Mouse (Mus musculus): ENCODE data around the gene Plekhn1. TPM values are rescaled to one million over a fixed set of nuclear protein-coding genes. Genes with fewer than 3 reads are reported as not detected.
A peak's percentile ranks its signal among the peaks of the same experiment; 100 is the strongest.

Plekhn1 gene
- polyA plus RNA-seq, 1 experiment from 2014 or later = 23.9 TPM

DNA sequence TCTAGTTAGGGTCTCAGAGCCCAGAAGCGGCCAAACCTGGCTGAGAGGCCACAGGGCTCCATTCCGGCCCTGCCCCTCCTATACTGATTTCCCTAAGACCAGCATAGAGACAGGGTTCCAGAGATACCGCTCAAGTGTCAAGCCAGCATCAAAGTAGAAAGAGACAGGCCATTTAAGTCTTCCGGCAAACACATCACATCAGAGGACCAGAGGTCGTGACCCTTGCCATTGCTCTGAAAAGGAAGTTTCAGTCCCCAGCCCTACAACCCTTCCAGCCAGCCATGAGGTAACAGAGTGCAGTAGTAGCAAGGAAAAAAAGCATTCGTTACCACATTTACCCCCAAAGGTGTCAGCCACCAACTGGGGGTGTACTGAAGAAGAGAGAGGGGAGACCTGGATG is 40.3 kb downstream of the Plekhn1 start:
- no peak for ATAC-seq (ENCODE audit: low read depth)
- no peaks in the 10 kb centered on the region for H3K27me3 ChIP-seq (replicated peaks; ENCODE audit: control insufficient read depth, insufficient read depth, low read length)
- H3K9ac ChIP-seq (ENCODE audit: low read depth, low read length) = no peak overlapping the region
- peaks cover 30% of the 10 kb centered on the region for H3K4me1 ChIP-seq (ENCODE audit: control insufficient read depth, insufficient read depth, low read length)
- DNase-seq (ENCODE audit: low spot score) = no peak
- H3K9me3 ChIP-seq (ENCODE audit: control insufficient read depth, low read length) = no peaks in the 10 kb centered on the region
- H3K4me3 ChIP-seq (ENCODE audit: low read depth, low read length) = no peak overlapping the region
- 52% methylated on average over 6 of the region's 6 CpGs for WGBS
- no peak overlapping the region for H3K27ac ChIP-seq (replicated peaks; ENCODE audit: low read depth, low read length)
- 0 out of 2 replicates have a peak overlapping the region, but pooled peaks have one; percentile 98 for H3K4me2 ChIP-seq (ENCODE audit: low read depth, low read length)
- peaks cover 42% of the 10 kb centered on the region for H3K36me3 ChIP-seq (ENCODE audit: control insufficient read depth, insufficient read depth, low read length)

GRCm38 (mm10) chr4:156193906-156194305 is 40.8 kb downstream of the Plekhn1 start:
- Histone ChIP-seq H3K27ac (replicated peaks; ENCODE audit: low read depth, low read length) (no peak overlapping the region; the same call in 1 of the 2 replicates), H3K4me3 (ENCODE audit: low read depth, low read length) (no peak overlapping the region), H3K9me3 (ENCODE audit: control insufficient read depth, low read length) (no peaks in the 10 kb centered on the region), H3K4me1 (ENCODE audit: control insufficient read depth, insufficient read depth, low read length) (peaks cover 34% of the 10 kb centered on the region), H3K36me3 (ENCODE audit: control insufficient read depth, insufficient read depth, low read length) (peaks cover 42% of the 10 kb centered on the region), H3K27me3 (replicated peaks; ENCODE audit: control insufficient read depth, insufficient read depth, low read length) (no peaks in the 10 kb centered on the region), H3K9ac (ENCODE audit: low read depth, low read length) (no peak overlapping the region), H3K4me2 (ENCODE audit: low read depth, low read length) (peak overlapping the region; percentile 98; the same call in 1 of the 2 replicates)
- ATAC-seq (ENCODE audit: low read depth) = no peak
- DNase-seq (ENCODE audit: low spot score) = no peak
- WGBS = 47% methylated on average over 5 of the region's 5 CpGs

DNA sequence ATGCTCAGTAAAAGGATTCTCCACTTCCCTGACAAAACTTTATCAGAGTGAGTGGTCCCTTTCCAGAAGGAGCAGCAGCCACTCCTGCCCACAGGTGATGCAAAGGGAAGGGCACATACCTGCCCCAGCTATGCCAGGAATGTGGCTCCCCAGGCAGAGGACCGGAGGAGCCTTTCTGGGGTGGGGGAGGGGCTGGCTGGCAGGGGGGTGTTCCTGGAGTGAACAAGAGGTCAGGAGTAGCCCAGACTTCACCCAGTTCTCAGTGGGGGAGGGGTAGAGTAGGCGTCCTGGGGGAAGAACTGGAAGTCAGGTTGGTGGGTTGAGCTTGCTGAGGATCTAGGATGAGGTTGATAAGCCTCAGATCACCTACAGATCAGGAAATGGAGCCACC is 41.5 kb downstream of the Plekhn1 start:
- Histone ChIP-seq H3K4me1 (ENCODE audit: control insufficient read depth, insufficient read depth, low read length) (peaks cover 41% of the 10 kb centered on the region), H3K4me3 (ENCODE audit: low read depth, low read length) (no peak overlapping the region), H3K36me3 (ENCODE audit: control insufficient read depth, insufficient read depth, low read length) (peaks cover 42% of the 10 kb centered on the region), H3K27ac (replicated peaks; ENCODE audit: low read depth, low read length) (peak overlapping the region; percentile 72), H3K9me3 (ENCODE audit: control insufficient read depth, low read length) (no peaks in the 10 kb centered on the region), H3K4me2 (ENCODE audit: low read depth, low read length) (peak overlapping the region; percentile 21; the same call in 1 of the 2 replicates), H3K27me3 (replicated peaks; ENCODE audit: control insufficient read depth, insufficient read depth, low read length) (no peaks in the 10 kb centered on the region), H3K9ac (ENCODE audit: low read depth, low read length) (no peak overlapping the region)
- ATAC-seq (ENCODE audit: low read depth) (no peak), DNase-seq (ENCODE audit: low spot score) (peak; percentile 29)
- WGBS = 17% methylated on average over 2 of the region's 2 CpGs

DNA sequence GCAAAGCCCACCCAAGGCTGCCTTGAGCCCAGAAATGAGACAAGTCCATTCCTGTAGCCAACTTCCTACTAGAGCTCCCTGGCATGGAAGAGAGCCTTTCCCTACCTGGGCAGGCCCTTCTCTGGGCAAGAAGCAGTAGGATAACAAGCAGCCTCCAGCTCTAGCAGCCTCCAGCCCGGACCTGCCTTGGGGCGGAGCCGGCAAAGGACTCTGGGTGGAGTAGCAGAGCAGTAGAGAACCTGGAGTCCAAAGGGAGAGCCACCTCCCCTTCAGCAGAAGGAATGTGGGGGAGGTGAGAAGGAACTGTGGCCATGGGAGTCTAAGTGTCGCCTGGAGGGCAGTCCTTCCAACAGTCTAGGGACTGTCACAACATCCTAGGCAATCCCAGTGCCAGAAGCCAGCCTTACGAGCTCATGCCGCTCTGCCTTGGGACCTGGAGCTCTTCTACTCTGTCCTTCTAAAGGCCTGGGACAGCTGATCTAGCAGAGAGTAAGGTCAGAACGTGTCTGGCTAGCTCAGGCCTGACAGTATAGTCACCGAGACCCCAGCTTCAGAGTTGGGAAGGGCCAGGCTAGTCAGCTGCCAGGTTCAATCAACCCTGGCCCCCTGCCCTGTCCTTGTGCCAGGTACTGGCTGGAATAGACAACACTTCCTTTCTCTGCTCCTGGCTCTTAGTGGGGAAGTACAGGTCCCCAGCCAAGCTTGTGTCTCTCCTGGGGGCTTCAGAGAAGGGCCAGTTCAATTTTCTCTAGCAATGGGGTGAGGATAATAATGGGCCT is 42.0 kb downstream of the Plekhn1 start:
- Histone ChIP-seq H3K4me1 (ENCODE audit: control insufficient read depth, insufficient read depth, low read length) (peaks cover 43% of the 10 kb centered on the region), H3K4me2 (ENCODE audit: low read depth, low read length) (peak overlapping the region; percentile 13; the same call in 1 of the 2 replicates), H3K27ac (replicated peaks; ENCODE audit: low read depth, low read length) (peak overlapping the region; percentile 72), H3K27me3 (replicated peaks; ENCODE audit: control insufficient read depth, insufficient read depth, low read length) (no peaks in the 10 kb centered on the region), H3K9me3 (ENCODE audit: control insufficient read depth, low read length) (no peaks in the 10 kb centered on the region), H3K36me3 (ENCODE audit: control insufficient read depth, insufficient read depth, low read length) (peaks cover 42% of the 10 kb centered on the region), H3K9ac (ENCODE audit: low read depth, low read length) (no peak overlapping the region), H3K4me3 (ENCODE audit: low read depth, low read length) (no peak overlapping the region)
- ATAC-seq (ENCODE audit: low read depth) (peak; percentile 17; the same call in 1 of the 2 replicates), DNase-seq (ENCODE audit: low spot score) (peak; percentile 63)
- WGBS = 33% methylated on average over 8 of the region's 8 CpGs

DNA sequence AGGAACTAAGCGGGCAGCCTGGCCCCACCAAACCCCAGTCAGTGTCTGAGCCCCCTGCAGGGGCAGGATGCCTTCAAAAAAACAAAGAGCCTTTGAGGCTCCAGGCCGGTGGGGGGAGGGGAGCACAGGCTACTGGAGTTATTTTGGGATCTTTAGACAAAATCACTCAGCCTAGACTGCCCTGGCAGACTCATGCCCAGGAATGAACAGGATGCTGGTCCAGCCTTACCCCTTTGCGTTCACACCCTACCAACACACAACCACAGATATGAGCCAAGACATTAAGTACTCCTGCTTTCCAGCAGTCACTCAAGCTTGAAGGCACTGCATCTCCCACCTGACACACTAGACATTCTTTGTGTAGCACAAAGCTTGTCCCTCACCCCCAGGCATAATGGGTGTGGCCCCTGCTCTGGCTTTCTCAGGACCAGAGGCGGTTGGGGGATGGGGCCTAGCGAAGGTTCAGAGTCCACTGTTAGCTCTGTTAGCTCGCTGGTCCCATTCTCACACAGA is 45.8 kb downstream of the Plekhn1 start:
- peak; percentile 31 for ATAC-seq (ENCODE audit: low read depth)
- no peaks in the 10 kb centered on the region for H3K27me3 ChIP-seq (replicated peaks; ENCODE audit: control insufficient read depth, insufficient read depth, low read length)
- peak overlapping the region; percentile 27; the same call in 1 of the 2 replicates for H3K9ac ChIP-seq (ENCODE audit: low read depth, low read length)
- no peaks in the 10 kb centered on the region for H3K9me3 ChIP-seq (ENCODE audit: control insufficient read depth, low read length)
- H3K4me2 ChIP-seq (ENCODE audit: low read depth, low read length) = 0 out of 2 replicates have a peak overlapping the region, but pooled peaks have one; percentile 2
- peaks cover 46% of the 10 kb centered on the region for H3K4me1 ChIP-seq (ENCODE audit: control insufficient read depth, insufficient read depth, low read length)
- peaks cover 45% of the 10 kb centered on the region for H3K36me3 ChIP-seq (ENCODE audit: control insufficient read depth, insufficient read depth, low read length)
- DNase-seq (ENCODE audit: low spot score) = peak; percentile 66
- H3K27ac ChIP-seq (replicated peaks; ENCODE audit: low read depth, low read length) = peak overlapping the region; percentile 75
- H3K4me3 ChIP-seq (ENCODE audit: low read depth, low read length) = no peak overlapping the region
- 23% methylated on average over 6 of the region's 6 CpGs for WGBS

DNA sequence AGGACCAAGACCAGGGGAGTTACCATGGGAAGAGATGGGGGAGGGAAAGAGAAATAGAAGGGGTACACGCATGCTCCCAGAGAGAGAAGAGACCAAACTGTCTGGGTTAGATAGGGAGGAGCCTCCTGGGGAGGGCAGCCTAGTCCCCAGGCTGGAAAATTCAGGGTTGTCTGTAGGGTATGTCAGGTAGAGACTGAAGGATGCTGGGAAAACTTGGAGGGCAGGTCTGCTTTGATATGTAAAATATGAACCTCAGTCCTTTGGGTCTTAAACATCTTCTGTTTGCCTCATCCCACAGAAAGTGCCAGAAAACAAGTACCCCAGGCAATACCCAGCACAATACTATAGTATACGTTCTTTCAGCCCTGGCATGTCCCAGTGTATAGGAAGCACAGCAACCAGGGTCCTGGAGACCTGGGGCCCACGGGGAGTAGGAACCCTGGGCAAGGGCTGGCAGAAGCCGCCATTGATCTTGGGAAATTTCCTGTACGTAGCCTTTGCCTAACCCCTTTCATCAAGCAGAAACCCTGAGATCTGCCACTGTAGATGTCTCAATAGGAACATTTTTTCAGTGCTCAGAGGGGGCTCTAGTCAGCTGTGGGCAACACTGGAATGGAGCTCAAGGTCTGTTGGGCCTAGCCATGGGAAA is 46.4 kb downstream of the Plekhn1 start:
- ATAC-seq (ENCODE audit: low read depth) = no peak
- H3K4me1 ChIP-seq (ENCODE audit: control insufficient read depth, insufficient read depth, low read length) = peaks cover 40% of the 10 kb centered on the region
- 0 out of 2 replicates have a peak overlapping the region, but pooled peaks have one; percentile 27 for H3K9ac ChIP-seq (ENCODE audit: low read depth, low read length)
- H3K4me3 ChIP-seq (ENCODE audit: low read depth, low read length) = no peak overlapping the region
- 49% methylated on average over 5 of the region's 5 CpGs for WGBS
- no peak for DNase-seq (ENCODE audit: low spot score)
- peaks cover 49% of the 10 kb centered on the region for H3K36me3 ChIP-seq (ENCODE audit: control insufficient read depth, insufficient read depth, low read length)
- 0 out of 2 replicates have a peak overlapping the region, but pooled peaks have one; percentile 2 for H3K4me2 ChIP-seq (ENCODE audit: low read depth, low read length)
- H3K27ac ChIP-seq (replicated peaks; ENCODE audit: low read depth, low read length) = peak overlapping the region; percentile 75; the same call in 1 of the 2 replicates
- H3K27me3 ChIP-seq (replicated peaks; ENCODE audit: control insufficient read depth, insufficient read depth, low read length) = no peaks in the 10 kb centered on the region
- H3K9me3 ChIP-seq (ENCODE audit: control insufficient read depth, low read length) = no peaks in the 10 kb centered on the region

DNA sequence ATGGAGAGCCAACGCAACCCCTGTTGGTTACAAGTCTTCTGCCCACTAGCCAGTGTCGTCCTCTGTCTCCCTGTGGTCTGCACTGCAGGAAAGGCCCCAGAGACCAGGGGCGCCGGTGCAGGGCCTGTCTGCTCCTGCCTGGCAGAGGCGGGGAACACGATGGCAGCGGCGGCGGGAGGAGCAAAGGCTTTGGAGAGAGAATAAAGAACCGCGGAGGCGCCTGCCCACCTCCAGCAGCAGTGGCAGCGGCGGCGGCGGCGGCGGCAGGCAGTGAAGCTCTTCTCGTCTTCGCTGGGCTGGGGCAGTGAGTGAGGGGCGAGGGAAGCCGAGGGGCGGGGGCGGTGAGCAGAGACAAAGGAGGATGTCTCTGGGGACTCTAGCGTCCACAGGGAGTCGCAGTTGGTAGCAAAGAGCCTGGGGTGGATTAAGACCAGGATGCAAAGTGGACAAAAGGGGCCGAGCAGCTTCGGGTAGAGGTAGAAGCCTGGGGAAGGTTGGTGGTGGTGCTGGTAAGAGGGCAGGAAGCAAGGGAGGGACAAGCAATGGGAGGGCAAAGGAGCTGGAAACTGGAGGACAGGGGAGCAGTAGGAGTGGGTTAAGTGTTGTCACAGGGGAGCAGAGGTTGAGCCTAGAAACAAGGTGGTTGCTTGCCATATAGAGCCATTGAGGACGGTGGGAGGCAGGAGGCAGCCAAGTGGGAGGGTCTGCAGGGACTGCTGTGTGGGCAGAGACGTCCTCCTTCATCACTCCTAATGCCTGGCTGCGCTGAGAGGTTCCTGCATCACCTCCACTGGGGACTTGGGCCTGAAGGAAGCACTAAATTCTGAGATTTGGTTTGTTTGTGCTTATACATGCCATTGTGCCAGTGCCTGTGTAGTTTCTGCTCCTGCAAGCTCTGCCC is 48.5 kb downstream of the Plekhn1 start:
- Histone ChIP-seq H3K4me2 (ENCODE audit: low read depth, low read length) (peak overlapping the region; percentile 61), H3K4me3 (ENCODE audit: low read depth, low read length) (peak overlapping the region; percentile 37), H3K27me3 (replicated peaks; ENCODE audit: control insufficient read depth, insufficient read depth, low read length) (no peaks in the 10 kb centered on the region), H3K9ac (ENCODE audit: low read depth, low read length) (peak overlapping the region; percentile 66), H3K4me1 (ENCODE audit: control insufficient read depth, insufficient read depth, low read length) (peaks cover 30% of the 10 kb centered on the region), H3K36me3 (ENCODE audit: control insufficient read depth, insufficient read depth, low read length) (peaks cover 36% of the 10 kb centered on the region), H3K27ac (replicated peaks; ENCODE audit: low read depth, low read length) (peak overlapping the region; percentile 54), H3K9me3 (ENCODE audit: control insufficient read depth, low read length) (no peaks in the 10 kb centered on the region)
- ATAC-seq (ENCODE audit: low read depth) = peak; percentile 41
- WGBS = 11% methylated on average over 30 of the region's 31 CpGs
- peak; percentile 45 for DNase-seq (ENCODE audit: low spot score)

- Histone ChIP-seq H3K4me1 (ENCODE audit: control insufficient read depth, insufficient read depth, low read length) (peaks cover 30% of the 10 kb centered on the region), H3K27ac (replicated peaks; ENCODE audit: low read depth, low read length) (peak overlapping the region; percentile 54), H3K27me3 (replicated peaks; ENCODE audit: control insufficient read depth, insufficient read depth, low read length) (no peaks in the 10 kb centered on the region), H3K4me3 (ENCODE audit: low read depth, low read length) (peak overlapping the region; percentile 37), H3K9ac (ENCODE audit: low read depth, low read length) (peak overlapping the region; percentile 66), H3K9me3 (ENCODE audit: control insufficient read depth, low read length) (no peaks in the 10 kb centered on the region), H3K36me3 (ENCODE audit: control insufficient read depth, insufficient read depth, low read length) (peaks cover 36% of the 10 kb centered on the region), H3K4me2 (ENCODE audit: low read depth, low read length) (peak overlapping the region; percentile 61)
- 70% methylated on average over 13 of the region's 13 CpGs for WGBS
- no peak for ATAC-seq (ENCODE audit: low read depth)
- no peak for DNase-seq (ENCODE audit: low spot score)
Measured at GRCm38 (mm10) chr4:156185456-156185949, 49.2 kb downstream of the Plekhn1 start.
